Mouse (Mus musculus) embryonic fibroblast, embryonic 13.5 days (primary cell): ENCODE data around the gene Zfp867. TPM values are rescaled to one million over a fixed set of nuclear protein-coding genes. Genes with fewer than 3 reads are reported as not detected.
A peak's percentile ranks its signal among the peaks of the same experiment; 100 is the strongest.

Experiments
- H3K27ac ChIP-seq: 2 replicates; pipeline ENCODE4 v1.5.1; 2012; ENCODE audit warnings: low read length, control low read depth, inconsistent platforms; ENCODE audit not compliant: insufficient read depth
- H3K4me1 ChIP-seq: 2 replicates; pipeline ENCODE4 v1.6.1; 2011; ENCODE audit warnings: low read length; ENCODE audit not compliant: control insufficient read depth, insufficient read depth
- H3K4me3 ChIP-seq: 2 replicates; pipeline ENCODE4 v1.5.1; 2011; ENCODE audit warnings: mild to moderate bottlenecking, control low read depth, low read length; ENCODE audit not compliant: insufficient read depth
- CTCF ChIP-seq: IDR thresholded peaks from 2 replicates; pipeline ENCODE4 v1.5.1; 2011; ENCODE audit warnings: mild to moderate bottlenecking, control low read depth, low read length, moderate library complexity, borderline replicate concordance; ENCODE audit not compliant: insufficient read depth
- POLR2A ChIP-seq: IDR thresholded peaks from 2 replicates; pipeline ENCODE4 v1.6.1; 2011; ENCODE audit warnings: low read depth, mild to moderate bottlenecking, control low read depth, low read length, moderate library complexity
- polyA plus RNA-seq: library from polyadenylated mRNA; stranded (reverse); fragments of >200 nt; gene quantifications from 2 replicates; pipeline ENCODE4 v1.2.4, GENCODE M21; 2011; ENCODE audit warnings: low read depth; ENCODE audit not compliant: missing spikeins, insufficient read length

Gene Zfp867
- polyA plus RNA-seq, 1 experiment = 6.1 TPM

- Histone ChIP-seq H3K4me1 (no peaks in the 10 kb centered on the region), H3K4me3 (peak overlapping the region; percentile 84), H3K27ac (peak overlapping the region; percentile 35; the same call in 1 of the 2 replicates)
- TF ChIP-seq POLR2A (no peak), CTCF (no peak)
Observed at GRCm38 (mm10) chr11:59471413-59472325, 605 bp downstream of the Zfp867 start.

DNA sequence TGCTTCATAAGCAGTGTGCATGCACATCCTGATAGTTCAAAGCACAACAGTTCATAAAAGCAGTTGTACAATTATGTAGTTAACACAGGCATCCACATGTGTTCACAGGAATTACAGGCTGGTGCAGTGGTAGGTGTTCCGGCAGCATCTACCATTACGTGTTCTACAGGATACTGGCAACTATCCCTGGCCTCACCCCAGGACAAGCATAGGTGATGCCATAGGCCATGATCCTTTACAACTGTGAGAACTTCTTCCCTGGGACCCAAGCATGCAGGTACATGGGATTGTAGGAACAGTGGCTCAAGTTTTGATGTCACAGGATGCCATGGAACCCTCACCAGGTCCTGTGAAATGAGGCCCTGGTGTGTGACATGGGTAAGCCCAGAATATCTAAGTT lies 11.8 kb downstream of the Zfp867 start:
- Histone ChIP-seq H3K4me1 (peaks cover 7% of the 10 kb centered on the region), H3K27ac (no peak overlapping the region), H3K4me3 (no peak overlapping the region)
- TF ChIP-seq CTCF (no peak), POLR2A (0 out of 2 replicates have a peak, but pooled peaks have one; percentile 12)

DNA sequence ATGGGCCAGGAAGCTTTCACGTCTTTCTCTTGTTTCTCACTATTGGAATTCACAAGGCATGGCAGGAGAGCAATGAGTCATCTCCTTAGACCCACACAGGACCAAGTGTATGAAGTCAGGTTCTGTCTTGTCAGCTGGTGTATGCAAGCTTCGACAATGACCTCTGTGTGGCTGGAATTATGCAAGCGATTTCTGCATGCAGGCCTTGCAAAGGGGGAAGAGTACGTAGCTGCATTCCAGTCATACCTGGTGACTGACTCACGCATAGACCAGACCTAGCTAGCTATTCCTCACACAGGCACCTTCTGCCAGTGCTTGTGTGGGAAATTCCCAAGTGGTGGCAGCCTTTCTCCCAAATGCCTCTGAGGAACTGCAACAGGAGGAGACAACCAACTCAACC lies 13.3 kb downstream of the Zfp867 start:
- TF ChIP-seq CTCF (no peak), POLR2A (peak; percentile 56)
- Histone ChIP-seq H3K27ac (peak overlapping the region; percentile 76), H3K4me3 (no peak overlapping the region), H3K4me1 (peaks cover 7% of the 10 kb centered on the region)

GRCm38 (mm10) chr11:59456891-59457290 lies 15.4 kb downstream of the Zfp867 start:
- no peak overlapping the region for H3K4me3 ChIP-seq
- H3K4me1 ChIP-seq = peaks cover 7% of the 10 kb centered on the region
- H3K27ac ChIP-seq = no peak overlapping the region
- TF ChIP-seq CTCF (no peak), POLR2A (no peak)

DNA sequence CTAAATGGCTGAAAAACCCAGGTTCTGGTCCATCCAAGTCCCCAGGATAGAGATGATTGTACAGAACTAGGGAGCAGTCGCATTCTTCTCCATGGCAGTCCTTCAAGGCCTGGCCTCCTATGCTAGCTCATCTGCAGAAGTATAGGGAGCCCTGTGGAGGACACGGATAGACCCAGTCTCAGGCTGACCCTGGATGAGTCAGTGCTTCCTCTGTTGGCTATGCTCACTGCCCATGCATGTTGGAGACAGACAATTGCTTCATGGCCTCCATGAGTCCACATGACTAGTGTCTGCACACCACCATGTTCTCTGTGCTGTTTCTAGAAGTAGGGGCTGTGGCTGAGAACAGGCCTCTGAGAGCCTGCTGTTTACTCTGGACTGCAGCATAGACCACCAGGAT lies 15.9 kb downstream of the Zfp867 start:
- Histone ChIP-seq H3K4me3 (no peak overlapping the region), H3K27ac (no peak overlapping the region), H3K4me1 (peaks cover 7% of the 10 kb centered on the region)
- TF ChIP-seq CTCF = no peak
- TF ChIP-seq POLR2A = no peak

GRCm38 (mm10) chr11:59451086-59451485 lies 21.2 kb downstream of the Zfp867 start, which contains the start of gene Snap47:
TSS of gene Snap47 (minus strand) at chr11:59451186.
- TF ChIP-seq CTCF (no peak), POLR2A (no peak)
- Histone ChIP-seq H3K4me3 (peak within 1 kb of the TSS; percentile 70), H3K4me1 (no peaks in the 10 kb centered on the region; the same call in 1 of the 2 replicates), H3K27ac (0 out of 2 replicates have a peak within 1 kb of the TSS, but pooled peaks have one; percentile 7)

GRCm38 (mm10) chr11:59450230-59450771 lies 22.0 kb downstream of the Zfp867 start:
- no peaks in the 10 kb centered on the region; the same call in 1 of the 2 replicates for H3K4me1 ChIP-seq
- H3K4me3 ChIP-seq = peak overlapping the region; percentile 70
- 0 out of 2 replicates have a peak overlapping the region, but pooled peaks have one; percentile 7 for H3K27ac ChIP-seq
- TF ChIP-seq CTCF = peak; percentile 9; the same call in 1 of the 2 replicates
- no peak for TF ChIP-seq POLR2A

DNA sequence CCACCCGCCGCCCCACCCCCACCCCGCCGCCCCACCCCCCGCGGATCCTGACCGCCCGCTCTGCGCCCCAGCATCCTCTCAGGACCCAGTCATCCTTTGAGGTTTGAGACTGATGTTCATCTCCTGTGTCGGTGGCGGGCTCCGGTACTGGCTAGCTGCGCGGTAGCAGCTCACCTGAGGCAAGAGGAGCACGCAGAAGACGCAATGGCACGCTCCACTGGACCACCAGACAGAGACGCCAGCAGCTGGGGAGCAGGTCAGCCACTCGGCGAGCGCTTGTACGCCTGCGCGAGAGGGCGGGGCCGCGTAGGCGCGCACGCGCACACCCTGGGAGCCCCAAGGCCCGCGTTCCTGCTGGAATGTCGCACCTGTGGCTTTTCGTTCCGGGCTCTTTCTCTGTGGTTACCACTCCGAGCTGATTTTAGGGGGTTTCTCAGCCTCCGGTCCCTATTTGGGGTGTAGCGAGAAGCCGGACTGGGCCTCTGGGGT lies 22.5 kb downstream of the Zfp867 start, which contains the start of gene Jmjd4:
Jmjd4 (plus strand) TSS at position 305 of the 489 bp plus-strand sequence.
- TF ChIP-seq CTCF (no peak), POLR2A (peak; percentile 90)
- Histone ChIP-seq H3K4me1 (no peaks in the 10 kb centered on the region; the same call in 1 of the 2 replicates), H3K4me3 (peak within 1 kb of the TSS; percentile 70), H3K27ac (0 out of 2 replicates have a peak within 1 kb of the TSS, but pooled peaks have one; percentile 7)

DNA sequence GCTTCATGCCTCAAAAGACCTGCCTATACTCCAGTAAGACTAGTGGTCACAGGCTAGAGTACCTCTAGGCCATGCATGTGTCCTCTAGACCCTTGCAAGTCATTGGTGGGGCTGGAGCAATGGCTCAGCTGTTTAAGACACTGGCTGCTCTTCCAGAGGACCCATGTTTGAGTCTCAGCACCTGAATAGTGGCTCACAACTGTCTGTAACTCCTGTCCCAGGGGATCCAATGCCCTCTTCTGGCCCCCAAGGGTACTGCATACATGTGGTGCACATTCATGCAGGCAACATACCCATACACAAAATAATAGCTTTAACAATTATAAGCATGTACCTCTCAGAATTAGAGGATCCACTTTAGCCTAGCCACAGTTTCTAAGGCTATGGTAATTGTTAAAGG lies 29.2 kb downstream of the Zfp867 start:
- H3K27ac ChIP-seq = no peak overlapping the region
- H3K4me3 ChIP-seq = no peak overlapping the region
- H3K4me1 ChIP-seq = no peaks in the 10 kb centered on the region
- TF ChIP-seq CTCF = no peak
- no peak for TF ChIP-seq POLR2A
